Mouse (Mus musculus) liver, embryonic 14 days (tissue): Measurements from ENCODE around the gene Pdlim1. TPM values are rescaled to one million over a fixed set of nuclear protein-coding genes. Genes with fewer than 3 reads are reported as not detected.

ENCODE experiments used
- polyA plus RNA-seq: library from polyadenylated mRNA; depleted of rRNA; stranded (reverse); fragments of >200 nt; gene quantifications from 2 replicates; pipeline ENCODE4 v1.2.3, GENCODE M21; 2012; rRNA removed

Pdlim1 gene
- polyA plus RNA-seq, result 26.5 and 34.6 TPM in 2 replicates

DNA sequence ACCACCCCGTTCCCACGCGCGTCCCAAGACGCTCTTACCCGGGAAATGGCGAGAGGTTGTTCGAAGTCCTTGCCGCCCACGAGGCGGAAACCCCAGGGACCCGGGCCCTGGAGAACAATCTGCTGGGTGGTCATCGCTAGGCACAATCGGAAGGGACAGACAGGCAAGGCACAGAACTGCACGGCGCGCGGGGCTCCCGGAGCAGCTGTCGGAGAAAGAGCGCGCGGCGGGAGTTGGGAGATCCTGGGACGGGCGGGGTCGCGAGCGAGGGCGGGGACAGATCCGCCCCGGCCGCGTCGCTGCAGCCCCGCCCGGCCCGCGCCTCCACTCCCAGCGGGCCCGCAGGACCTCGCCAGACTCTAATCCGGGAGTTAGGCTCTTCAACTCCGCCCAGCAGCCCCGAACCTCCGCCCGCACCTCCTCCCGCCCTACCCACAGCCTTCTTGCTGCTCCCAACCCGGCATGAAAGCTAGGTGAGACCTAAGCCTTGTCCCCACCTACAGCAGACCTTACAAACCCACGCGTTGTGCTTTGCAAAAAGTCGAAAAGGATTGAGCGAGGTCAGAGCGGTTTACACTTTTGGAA is at the start of gene Pdlim1:
TSS of gene Pdlim1 (minus strand) at position 535 of the 585 bp plus-strand sequence.

DNA sequence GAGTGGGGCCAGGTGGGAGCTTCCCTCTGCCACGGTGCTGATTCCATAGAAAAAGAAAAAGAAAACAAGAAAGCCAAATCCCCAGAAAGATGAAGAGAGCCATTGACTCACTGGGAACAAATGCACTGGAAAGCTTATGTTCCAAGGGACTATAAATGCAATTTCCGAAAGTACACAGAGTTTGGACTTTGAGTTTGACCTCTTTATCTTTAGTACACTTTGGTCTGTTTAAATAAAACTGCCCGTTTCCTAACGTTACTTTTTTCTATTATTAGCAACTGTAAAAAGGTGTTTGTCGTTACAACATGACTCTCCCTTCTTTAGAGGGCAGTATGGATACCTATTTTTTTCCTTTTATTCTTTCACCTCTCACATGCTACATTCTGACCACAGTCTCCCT is 84.5 kb downstream of the Pdlim1 start, which contains the start of gene Cyp2c70:
TSS of gene Cyp2c70 (minus strand) at position 174 of the 400 bp plus-strand sequence.

Other genes with a start within 250 kb of the Pdlim1 start
- not detected in 2 replicates for gene Cyp2c54, start 198.0 kb downstream of the Pdlim1 start, polyA plus RNA-seq
- 0.01 TPM in 1 of 2 replicates, not detected in the other for gene Cyp2c50, start 182.2 kb downstream of the Pdlim1 start, polyA plus RNA-seq
- 3.7 and 4.0 TPM in 2 replicates for gene Cyp2c70, start 84.5 kb downstream of the Pdlim1 start, polyA plus RNA-seq
- 11.2 and 11.4 TPM in 2 replicates for gene Sorbs1, start 241.9 kb upstream of the Pdlim1 start, polyA plus RNA-seq